Mouse (Mus musculus) layer of hippocampus, adult 2 months (tissue): Measurements from ENCODE around the gene Klrb1b. TPM values are rescaled to one million over a fixed set of nuclear protein-coding genes. Genes with fewer than 3 reads are reported as not detected.
A peak's percentile ranks its signal among the peaks of the same experiment; 100 is the strongest.
"Not testable (repeated sequence)": the region's sequence is repeated elsewhere in the genome, so short reads cannot be mapped to it uniquely, and the experiment has no call there.

Experiments used
- DNase-seq, 2 experiments: peaks; one replicate each; pipeline ENCODE4 v3.0.0; 2022; ENCODE audit warnings: low spot score in 2 of 2
- H3K27ac ChIP-seq: fragments of 200-600 bp; 2 replicates; pipeline ENCODE4 v1.8.1; 2022
- H3K4me3 ChIP-seq: fragments of 200-600 bp; 2 replicates; pipeline ENCODE4 v1.8.1; 2022; ENCODE audit warnings: mild to moderate bottlenecking
- CTCF ChIP-seq: fragments of 200-600 bp; conservative IDR thresholded peaks from 2 replicates; pipeline ENCODE4 v1.8.1; 2022; ENCODE audit warnings: antibody characterized with exemption, mild to moderate bottlenecking, moderate library complexity
- total RNA-seq, 2 experiments: library from RNA; stranded (reverse); gene quantifications; 2 replicates each; pipeline ENCODE4 v1.2.3; 2021

Klrb1b gene
- total RNA-seq, 2 experiments from 2014 or later: not detected

DNA sequence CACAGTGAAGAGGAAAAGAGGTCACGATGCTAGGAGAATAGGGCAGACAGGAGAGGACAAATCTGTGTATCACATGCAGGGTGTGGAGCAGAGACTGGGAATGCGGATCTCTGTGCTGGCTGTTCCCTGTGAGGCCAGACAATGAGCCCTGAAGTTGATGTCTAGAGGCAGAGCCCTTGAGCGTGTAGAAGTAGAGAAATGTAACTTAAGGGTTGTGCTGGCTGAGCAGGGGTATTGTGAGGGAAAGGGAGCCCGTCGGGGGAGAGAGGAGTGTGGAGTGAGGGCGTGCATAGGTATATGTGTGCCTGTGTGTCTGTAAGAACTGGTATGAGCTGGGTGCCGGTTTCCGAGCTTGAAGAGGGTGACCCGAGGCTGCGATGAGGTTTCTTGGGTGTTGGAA lies 23.6 kb downstream of the Klrb1b start:
- H3K27ac ChIP-seq: peak overlapping the region; percentile 73
- H3K4me3 ChIP-seq: peak overlapping the region; percentile 48
- TF ChIP-seq CTCF: no peak
- DNase-seq: peak; percentile 33 to 47

DNA sequence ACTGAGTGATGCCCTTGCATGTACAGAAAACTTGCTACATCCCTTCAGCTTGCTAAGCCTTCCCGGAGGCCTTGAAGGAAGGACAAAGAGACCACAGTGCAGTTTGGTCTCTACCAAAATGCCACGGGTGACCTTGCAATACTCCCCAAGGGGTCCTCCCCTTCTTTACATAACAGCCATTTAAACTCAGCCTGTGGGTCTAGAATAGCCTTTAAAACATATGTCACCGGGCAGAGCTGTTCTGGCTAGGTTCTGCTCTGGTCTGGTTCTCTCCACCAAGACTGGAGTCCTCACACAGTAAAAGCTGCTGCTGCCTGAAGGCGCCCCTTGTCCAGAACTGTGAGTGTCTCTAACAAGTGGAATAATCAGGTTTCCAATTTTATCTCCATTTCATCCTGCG lies 25.4 kb downstream of the Klrb1b start:
- DNase-seq, H3K27ac ChIP-seq, H3K4me3 ChIP-seq: not testable (repeated sequence)

DNA sequence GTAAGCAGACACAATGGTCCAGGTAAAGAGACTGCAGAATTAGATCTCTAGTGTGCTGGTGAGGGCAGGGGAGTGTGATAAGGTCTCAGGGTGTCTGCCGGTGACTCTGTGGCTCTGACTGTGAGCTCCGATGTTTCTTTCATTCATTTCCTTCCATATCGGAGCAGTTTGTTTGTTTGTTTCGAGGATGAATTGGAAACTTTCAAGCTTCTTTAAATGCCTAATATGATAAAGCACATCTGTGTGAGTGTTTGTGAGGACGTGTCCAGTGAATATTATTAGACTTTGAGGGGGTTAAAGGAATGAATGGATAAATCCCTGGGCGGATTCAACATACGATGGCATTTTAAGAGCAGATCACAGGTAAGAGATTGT lies 26.2 kb downstream of the Klrb1b start:
- peak; percentile 43 for TF ChIP-seq CTCF
- Histone ChIP-seq H3K27ac (no peak overlapping the region; the same call in 1 of the 2 replicates), H3K4me3 (peak overlapping the region; percentile 70)
- no peak for DNase-seq

DNA sequence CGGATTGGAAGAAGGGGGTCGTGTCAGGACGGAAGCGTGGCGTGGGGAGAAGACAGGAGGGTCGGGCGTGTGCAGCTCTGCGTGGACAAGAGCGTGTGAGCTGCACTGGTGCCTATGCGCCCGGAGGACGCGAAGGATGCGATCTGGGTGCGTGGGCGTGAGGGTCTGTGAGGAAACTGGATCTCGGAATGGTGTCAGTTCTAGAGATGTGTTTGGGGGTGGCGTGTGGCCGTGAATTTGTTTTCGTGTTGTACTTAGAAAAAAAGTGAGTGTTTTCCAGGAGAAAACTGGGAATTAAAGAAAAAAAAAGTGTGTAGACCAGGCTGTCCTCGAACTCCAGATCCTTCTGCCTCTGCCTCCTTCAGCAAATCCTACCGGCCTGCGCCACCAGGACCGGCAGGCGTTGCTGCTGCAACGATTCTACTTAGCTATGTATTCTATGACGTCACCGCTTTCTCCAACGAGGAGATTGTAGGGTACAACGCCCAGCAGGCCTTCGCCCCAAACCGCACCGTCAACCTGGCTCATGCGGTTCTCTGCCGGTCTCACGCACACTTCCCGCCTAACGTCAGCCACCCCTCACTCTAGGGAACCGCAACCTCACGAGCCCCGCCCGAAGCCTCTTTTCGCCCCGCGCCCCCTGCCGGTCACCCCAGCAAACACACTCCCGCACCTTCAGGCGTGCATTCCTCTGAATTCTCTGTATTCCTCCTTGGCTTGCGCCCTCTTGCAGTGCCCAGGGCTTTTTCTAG lies 26.8 kb downstream of the Klrb1b start:
- peak; percentile 87 to 88 for DNase-seq
- peak overlapping the region; percentile 70 for H3K4me3 ChIP-seq
- H3K27ac ChIP-seq: peak overlapping the region; percentile 91
- peak; percentile 81 for TF ChIP-seq CTCF

DNA sequence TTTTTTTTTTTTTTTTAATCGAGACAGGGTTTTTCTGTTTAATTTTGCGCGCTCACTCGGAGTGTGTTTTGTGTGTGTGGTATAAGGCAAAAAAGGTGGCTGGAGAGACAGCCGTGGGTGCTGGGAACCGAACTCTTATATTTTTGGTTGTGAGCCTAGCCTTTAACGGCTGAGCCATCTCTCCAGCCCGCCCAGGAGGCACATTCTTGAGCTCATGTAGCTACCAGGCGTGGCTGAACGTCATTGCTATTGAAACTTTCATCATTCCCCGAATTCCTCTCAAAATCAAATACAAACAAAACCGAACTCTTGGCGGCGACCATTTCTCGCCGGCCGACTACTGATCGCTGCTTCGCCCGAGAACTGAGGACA lies 27.4 kb downstream of the Klrb1b start:
- peak; percentile 67 to 83 for DNase-seq
- H3K27ac ChIP-seq: peak overlapping the region; percentile 91
- peak overlapping the region; percentile 70 for H3K4me3 ChIP-seq

DNA sequence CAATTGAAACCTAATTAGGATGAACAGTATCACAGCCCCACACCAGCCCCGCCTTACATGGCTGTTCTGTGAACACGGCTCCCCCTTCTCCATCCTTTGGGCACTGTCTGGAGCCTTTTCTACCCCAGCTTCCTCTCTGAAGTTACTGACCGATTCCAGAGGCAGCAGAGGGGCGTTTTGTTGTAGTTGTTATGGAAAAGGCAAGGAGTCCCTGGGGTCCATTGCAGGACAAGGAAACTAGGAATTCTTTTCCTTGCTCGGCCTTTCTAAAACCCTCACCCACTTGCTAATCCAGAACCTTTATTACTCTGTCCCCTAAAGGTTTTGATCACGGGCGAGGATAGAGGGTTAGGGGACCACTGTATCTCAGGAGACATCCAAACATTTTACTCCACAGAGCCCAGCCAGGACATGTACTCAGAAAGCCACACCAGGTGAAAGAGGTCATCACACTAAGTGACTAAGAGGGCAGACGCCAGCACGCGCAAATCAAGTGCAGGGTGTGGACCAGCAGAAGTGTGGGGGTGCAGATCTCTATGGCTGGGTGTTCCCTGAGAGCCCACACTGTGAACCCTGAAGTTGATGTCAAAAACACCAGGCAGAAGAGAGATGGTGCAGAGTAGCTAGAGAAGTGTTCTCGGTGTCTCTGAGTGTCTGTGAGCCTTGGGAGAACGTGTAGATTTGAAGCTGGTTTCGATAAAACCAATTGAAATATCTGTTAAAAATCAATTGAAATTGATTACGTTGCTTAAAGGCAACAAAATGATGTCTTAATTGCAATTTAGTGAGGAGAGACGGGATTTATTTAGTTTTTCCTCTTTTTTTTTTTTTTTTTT lies 28.0 kb downstream of the Klrb1b start:
- peak in 1 of 2 experiments; percentile 10 for DNase-seq
- no peak for TF ChIP-seq CTCF
- H3K27ac ChIP-seq: peak overlapping the region; percentile 32; the same call in 1 of the 2 replicates
- peak overlapping the region; percentile 70 for H3K4me3 ChIP-seq

DNA sequence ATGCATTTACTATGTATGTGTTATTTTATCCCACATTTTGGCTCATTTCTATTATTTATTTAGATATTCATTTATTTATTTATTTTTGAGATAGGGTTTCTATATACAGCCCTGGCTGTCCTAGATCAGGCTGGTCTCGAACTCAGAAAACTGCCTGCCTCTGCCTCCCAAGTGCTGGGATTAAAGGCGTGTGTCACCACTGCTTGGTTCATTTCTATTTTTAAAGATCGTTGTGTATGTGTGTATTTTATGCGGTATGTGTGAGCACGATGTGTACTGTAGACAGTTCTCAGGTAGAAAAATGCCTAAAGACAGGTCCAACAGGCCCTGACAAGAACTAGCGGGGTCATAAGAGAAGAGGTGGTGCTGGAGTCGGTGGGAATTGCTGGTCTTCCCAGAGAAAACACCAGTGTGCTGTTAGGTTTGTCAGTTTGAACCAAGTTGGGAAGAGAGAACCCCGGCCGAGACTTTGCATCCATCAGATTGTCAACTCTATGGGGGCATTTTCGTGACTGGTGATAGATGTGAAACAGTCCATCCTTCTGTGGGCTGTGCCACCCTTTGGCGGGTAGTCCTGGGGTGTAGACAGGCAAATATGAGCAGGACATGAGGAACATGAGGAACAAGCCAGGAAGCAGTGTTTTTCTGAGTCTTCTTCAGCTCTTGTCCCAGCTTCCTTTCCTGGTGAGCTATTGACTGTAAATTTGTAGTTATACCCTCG lies 28.8 kb downstream of the Klrb1b start:
- Histone ChIP-seq H3K4me3 (no peak overlapping the region), H3K27ac (peak overlapping the region; percentile 12; the same call in 1 of the 2 replicates)
- no peak for TF ChIP-seq CTCF
- no peak for DNase-seq

DNA sequence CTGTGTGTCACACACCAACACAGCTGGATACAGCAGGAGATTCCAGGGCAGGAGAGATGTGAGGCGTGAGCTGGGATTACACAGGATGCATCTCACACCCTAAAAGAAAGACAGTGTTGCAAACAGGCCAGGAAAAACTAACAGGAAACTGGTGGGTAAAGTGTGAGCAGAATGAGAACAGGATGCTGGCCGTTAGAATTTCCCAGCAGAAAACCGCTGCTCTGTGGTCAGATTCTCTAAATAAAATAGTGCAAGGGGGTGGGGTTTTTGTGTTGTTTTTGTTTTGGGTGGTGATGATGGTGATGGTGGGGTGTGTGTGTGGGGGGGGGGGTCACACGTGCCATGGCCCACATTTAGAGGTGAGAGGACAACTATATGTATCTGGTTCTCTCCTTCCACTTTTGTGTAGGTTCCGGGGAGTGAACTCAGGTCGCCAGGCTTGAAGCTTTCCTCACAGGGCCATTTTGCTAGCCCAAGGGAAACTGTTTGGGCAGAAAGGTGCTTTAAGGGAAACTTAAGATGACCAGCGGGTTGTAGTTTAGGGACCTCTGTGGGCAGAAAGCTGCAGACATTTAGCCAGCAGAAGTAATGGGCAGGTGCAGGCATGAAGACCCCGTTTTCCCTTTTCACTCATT lies 29.7 kb downstream of the Klrb1b start:
- H3K27ac ChIP-seq: no peak overlapping the region
- H3K4me3 ChIP-seq: no peak overlapping the region
- DNase-seq: no peak
- no peak for TF ChIP-seq CTCF

DNA sequence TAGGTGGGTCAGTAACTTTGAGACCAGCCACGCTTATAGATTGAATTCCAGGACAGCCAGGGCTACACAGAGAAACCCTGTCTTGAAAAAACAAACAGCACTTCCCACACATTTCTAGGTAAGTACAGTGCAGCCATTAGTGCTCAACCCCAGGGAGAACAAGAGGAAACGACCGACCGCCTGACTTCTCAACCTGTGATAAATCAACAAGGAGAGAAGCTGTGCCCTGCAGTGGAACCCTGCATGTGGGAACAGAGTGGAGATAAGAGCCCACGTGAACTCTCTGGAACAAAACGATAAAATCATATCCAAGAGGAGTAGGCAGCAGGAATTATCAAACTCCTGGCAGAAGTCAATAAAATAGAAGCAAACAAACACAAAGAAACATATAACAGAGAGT lies 32.4 kb downstream of the Klrb1b start:
- no peak for TF ChIP-seq CTCF
- no peak for DNase-seq
- Histone ChIP-seq H3K27ac (no peak overlapping the region), H3K4me3 (no peak overlapping the region)

DNA sequence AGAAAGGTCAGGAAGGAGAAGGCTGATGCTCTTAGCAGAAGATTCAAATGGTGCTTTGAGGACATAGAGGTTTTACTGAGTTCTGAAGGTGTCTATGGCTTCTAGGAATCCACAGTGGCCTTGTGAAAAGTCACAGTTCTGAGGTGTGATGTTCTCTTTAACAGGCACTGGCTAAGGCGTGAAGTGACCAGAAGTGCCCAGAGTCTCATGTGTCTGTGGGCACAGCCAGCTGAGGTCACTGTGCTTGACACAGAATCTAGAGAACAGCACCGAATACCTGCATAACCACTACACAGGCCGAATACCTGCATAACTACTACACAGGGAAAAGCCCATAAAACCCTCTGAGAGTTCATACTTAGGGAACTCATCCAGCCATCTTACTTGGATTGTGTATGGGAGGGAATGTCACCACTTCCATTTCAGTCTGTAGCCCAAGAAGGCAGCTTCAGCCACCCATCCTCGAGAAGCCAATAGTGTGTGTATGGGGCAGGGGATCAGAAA lies 35.6 kb downstream of the Klrb1b start:
- not testable (repeated sequence) for H3K27ac ChIP-seq, DNase-seq, H3K4me3 ChIP-seq

DNA sequence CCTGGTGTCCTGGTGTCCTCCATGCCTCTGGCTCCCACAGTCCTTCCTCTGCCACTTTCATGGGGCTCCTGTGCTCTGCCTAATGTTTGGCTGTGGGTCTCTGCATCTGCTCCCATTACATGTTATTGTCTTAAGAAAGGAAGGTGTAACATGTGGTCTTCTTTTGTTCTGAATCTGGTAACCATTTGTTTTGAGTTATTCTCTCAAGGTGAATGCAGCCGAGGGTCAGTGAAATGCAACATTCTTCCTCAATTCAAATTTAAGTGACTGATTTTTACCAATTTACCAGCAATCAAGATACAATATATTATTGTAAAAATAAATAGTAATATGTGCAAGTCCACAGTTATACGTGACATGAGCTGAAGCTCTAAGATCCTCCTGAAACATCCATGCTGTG lies 37.0 kb downstream of the Klrb1b start, which contains the start of gene Klrb1c:
Gene Klrb1c (minus strand): TSS at position 101 of the 400 bp plus-strand sequence.
- no peak for DNase-seq
- Histone ChIP-seq H3K4me3 (no peak within 1 kb of the TSS), H3K27ac (no peak within 1 kb of the TSS)
- no peak for TF ChIP-seq CTCF

DNA sequence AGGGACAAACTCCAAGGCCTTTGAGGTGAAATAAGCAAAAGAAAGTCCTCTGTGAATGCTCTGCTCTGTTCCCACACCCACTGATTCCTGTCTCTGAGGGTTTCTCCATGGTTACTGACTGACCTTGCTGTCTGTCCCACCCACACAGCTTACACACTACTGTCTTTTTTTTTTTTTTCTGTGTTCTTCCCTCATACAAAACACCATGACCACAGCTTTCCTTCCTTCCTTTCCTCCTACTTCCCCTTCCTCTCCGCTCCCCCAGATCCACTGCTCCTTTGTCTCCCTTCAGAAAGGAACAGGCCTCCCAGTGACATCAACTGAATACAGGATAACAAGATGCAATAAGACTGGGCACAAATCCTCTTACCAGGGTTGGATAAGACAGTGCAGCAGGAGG lies 37.6 kb downstream of the Klrb1b start:
- Histone ChIP-seq H3K27ac (no peak overlapping the region), H3K4me3 (no peak overlapping the region)
- no peak for DNase-seq
- no peak for TF ChIP-seq CTCF

DNA sequence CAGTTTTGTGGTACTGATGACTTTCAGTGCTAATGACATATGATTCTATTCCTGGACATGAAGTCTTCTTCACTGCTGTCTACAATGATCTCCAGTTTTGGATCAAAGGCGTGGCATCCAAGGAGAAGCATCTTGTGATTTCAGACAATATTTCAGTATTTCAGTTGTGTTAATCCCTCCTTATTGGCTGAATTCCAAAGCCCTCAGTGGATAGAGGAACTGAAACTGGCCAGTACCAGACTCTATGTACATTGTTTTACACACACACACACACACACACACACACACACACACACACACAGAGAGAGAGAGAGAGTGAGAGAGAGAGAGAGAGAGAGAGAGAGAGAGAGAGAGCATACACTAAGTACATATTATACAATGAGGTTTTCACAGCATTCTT lies 39.7 kb downstream of the Klrb1b start:
- not testable (repeated sequence) for DNase-seq, H3K4me3 ChIP-seq, H3K27ac ChIP-seq
